8 mouse cellular contexts compared by ENCODE assay signal in genomic region chr3:90231507-90232333, GRCm38 (mm10). TPM values are rescaled to one million over a fixed set of nuclear protein-coding genes. Genes with fewer than 3 reads are reported as not detected.
A peak's percentile ranks its signal among the peaks of the same experiment; 100 is the strongest.
DNase-seq lines count a peak whose midpoint lies in the region; ATAC-seq lines count a peak whose summit lies in the region.

Gene Jtb, plus strand, starts transcription at chr3:90231597.

- peak; percentile 95 for DNase-seq in adipocyte (ENCODE audit: low spot score)
- DNase-seq in embryo, embryonic 10.5 days (ENCODE audit: low spot score), result peak; percentile 96
- DNase-seq in gastrocnemius, postnatal 14 days, result peak; percentile 93
- peak; percentile 94 for DNase-seq in intestine, embryonic 14.5 days (ENCODE audit: low spot score)
- DNase-seq in left cerebral cortex, postnatal 14 days (ENCODE audit: low spot score in 2 of 2), result peak; percentile 97
- DNase-seq in mesoderm, embryonic 11.5 days (ENCODE audit: low read depth, low spot score), result peak; percentile 94
- DNase-seq in right cerebral cortex, postnatal 36 days (ENCODE audit: low spot score in 2 of 2), result peak; percentile 96 to 97
- DNase-seq in yolk sac, embryonic 10.5 days (ENCODE audit: low spot score), result peak; percentile 94

- peak within 1 kb of the TSS; percentile 95 for H3K27ac ChIP-seq in intestine, embryonic 14.5 days (ENCODE audit: low read depth)

- H3K9me3 ChIP-seq in intestine, embryonic 14.5 days (ENCODE audit: control insufficient read depth, low read length), result no peaks in the 10 kb centered on the region; the same call in 1 of the 2 replicates

- no peaks in the 10 kb centered on the region for H3K27me3 ChIP-seq in intestine, embryonic 14.5 days (replicated peaks; ENCODE audit: control insufficient read depth, insufficient read depth, low read length)

- peak within 1 kb of the TSS; percentile 80 for H3K9ac ChIP-seq in intestine, embryonic 14.5 days (ENCODE audit: low read length)

- H3K4me1 ChIP-seq in intestine, embryonic 14.5 days (replicated peaks; ENCODE audit: control insufficient read depth, insufficient read depth, low read length), result 0 out of 2 replicates have a peak, but pooled peaks cover 3% of the 10 kb centered on the region

- intact Hi-C loops in gastrocnemius, postnatal 14 days (cut with DNase I; ENCODE audit: low total_unique reads), result no loop called here
- intact Hi-C loops in left cerebral cortex, postnatal 14 days (cut with DNase I), result no loop called here

- peak within 1 kb of the TSS; percentile 83 for H3K4me3 ChIP-seq in intestine, embryonic 14.5 days (ENCODE audit: low read depth, low read length)

- peaks cover 21% of the 10 kb centered on the region for H3K36me3 ChIP-seq in intestine, embryonic 14.5 days (ENCODE audit: control insufficient read depth, insufficient read depth, low read length)

- WGBS in intestine, embryonic 14.5 days, result 0% methylated on average over 61 of the region's 61 CpGs

- H3K4me2 ChIP-seq in intestine, embryonic 14.5 days (ENCODE audit: low read length), result peak within 1 kb of the TSS; percentile 64

- peak; percentile 97 for ATAC-seq in intestine, embryonic 14.5 days (replicated peaks; ENCODE audit: low FRiP score, low TSS enrichment, low read depth)

RNA-seq across cellular contexts. Expression of gene Jtb, which starts in this region (rescaled TPM):
- 10 to 100 TPM; 41.6 to 47.5 TPM for total RNA-seq in gastrocnemius, postnatal 14 days (2021)
- 112 and 114 TPM in 2 replicates for polyA plus RNA-seq in intestine, embryonic 14.5 days (2014; fragmentation: Nextera tagmentation; extraction: Ambion mirVana)
- total RNA-seq in left cerebral cortex, postnatal 14 days (2021), result 10 to 100 TPM; 38.8 to 44.5 TPM

Comparison
In these comparisons a context has a peak if more than half of its experiments do, and no peak if none do; other contexts are left out.
1. Peak in every context shown above with its lines: DNase-seq, ATAC-seq, H3K4me3 ChIP-seq and H3K27ac ChIP-seq.